In genomic region chr17:29213381-29214192, GRCm38 (mm10) we compare ENCODE assay signal across 9 mouse cellular contexts. TPM values are rescaled to one million over a fixed set of nuclear protein-coding genes. Genes with fewer than 3 reads are reported as not detected.
DNase-seq lines count a peak whose midpoint lies in the region; ATAC-seq lines count a peak whose summit lies in the region.
"Had no signal": no experiment of that assay in that cellular context is flagged by ENCODE, and none has a peak within 500 bp of the region (broad histone marks: within the 10 kb centered on the region; RNA-seq: fewer than 3 reads in every experiment).

No protein-coding gene starts in this region.

- peak overlapping the region; percentile 11; the same call in 1 of the 2 replicates for H3K4me2 ChIP-seq in embryonic facial prominence, embryonic 14.5 days (ENCODE audit: low read depth, low read length)
- H3K4me2 ChIP-seq in midbrain, embryonic 16.5 days (ENCODE audit: low read length), result peak overlapping the region; percentile 40
- H3K4me2 ChIP-seq: liver, embryonic 13.5 days had no signal

- 11% methylated on average over 12 of the region's 12 CpGs for WGBS in embryonic facial prominence, embryonic 14.5 days
- WGBS in midbrain, embryonic 16.5 days, result 1% methylated on average over 12 of the region's 12 CpGs

- DNase-seq in R1 (ENCODE audit: low read depth, low spot score), result peak; percentile 98
- peak; percentile 61 for DNase-seq in embryonic facial prominence, embryonic 14.5 days (ENCODE audit: low spot score)
- DNase-seq in induced T-regulatory cell, adult 2 months (ENCODE audit: low read depth), result peak; percentile 49
- no peak for DNase-seq in heart, postnatal 25 days (ENCODE audit: low spot score)
- no peak for DNase-seq in spleen, adult 18-20 months
- DNase-seq in urinary bladder, postnatal 25 days (ENCODE audit: low spot score), result no peak
- DNase-seq: gastrocnemius, postnatal 36 days; liver, embryonic 13.5 days had no signal

- H3K36me3 ChIP-seq in embryonic facial prominence, embryonic 14.5 days (ENCODE audit: control insufficient read depth, insufficient read depth, low read length), result no peaks in the 10 kb centered on the region
- H3K36me3 ChIP-seq in midbrain, embryonic 16.5 days (ENCODE audit: control insufficient read depth, insufficient read depth, low read length), result no peaks in the 10 kb centered on the region
- H3K36me3 ChIP-seq: liver, embryonic 13.5 days had no signal

- H3K9me3 ChIP-seq in embryonic facial prominence, embryonic 14.5 days (ENCODE audit: control insufficient read depth, low read length), result no peaks in the 10 kb centered on the region
- H3K9me3 ChIP-seq in midbrain, embryonic 16.5 days (replicated peaks; ENCODE audit: control insufficient read depth, low read length, poor library complexity, severe bottlenecking), result no peaks in the 10 kb centered on the region
- H3K9me3 ChIP-seq: liver, embryonic 13.5 days had no signal

- H3K27ac ChIP-seq in embryonic facial prominence, embryonic 14.5 days (replicated peaks; ENCODE audit: low read depth, low read length), result no peak overlapping the region
- peak overlapping the region; percentile 78 for H3K27ac ChIP-seq in midbrain, embryonic 16.5 days (ENCODE audit: low read length)
- H3K27ac ChIP-seq: liver, embryonic 13.5 days had no signal

- H3K4me1 ChIP-seq in embryonic facial prominence, embryonic 14.5 days (ENCODE audit: control insufficient read depth, insufficient read depth, low read length), result peaks cover 13% of the 10 kb centered on the region; the same call in 1 of the 2 replicates
- H3K4me1 ChIP-seq in midbrain, embryonic 16.5 days (ENCODE audit: control insufficient read depth, insufficient read depth, low read length), result peaks cover 33% of the 10 kb centered on the region
- H3K4me1 ChIP-seq: liver, embryonic 13.5 days had no signal

- intact Hi-C loops in heart, postnatal 25 days (cut with DNase I), result no loop called here

- H3K4me3 ChIP-seq in embryonic facial prominence, embryonic 14.5 days (ENCODE audit: low read depth, low read length), result no peak overlapping the region
- no peak overlapping the region for H3K4me3 ChIP-seq in midbrain, embryonic 16.5 days (ENCODE audit: low read depth, low read length)
- H3K4me3 ChIP-seq: liver, embryonic 13.5 days had no signal

- peaks cover 7% of the 10 kb centered on the region; the same call in 1 of the 2 replicates for H3K27me3 ChIP-seq in embryonic facial prominence, embryonic 14.5 days (replicated peaks; ENCODE audit: control insufficient read depth, insufficient read depth, low read length)
- no peaks in the 10 kb centered on the region for H3K27me3 ChIP-seq in midbrain, embryonic 16.5 days (ENCODE audit: control insufficient read depth, insufficient read depth, low read depth, low read length)

- H3K9ac ChIP-seq in embryonic facial prominence, embryonic 14.5 days (ENCODE audit: low read depth, low read length), result no peak overlapping the region; the same call in 1 of the 2 replicates
- 0 out of 2 replicates have a peak overlapping the region, but pooled peaks have one; percentile 40 for H3K9ac ChIP-seq in midbrain, embryonic 16.5 days (ENCODE audit: low read depth, low read length)
- H3K9ac ChIP-seq: liver, embryonic 13.5 days had no signal

- ATAC-seq in embryonic facial prominence, embryonic 14.5 days (ENCODE audit: low read depth), result 0 out of 2 replicates have a peak, but pooled peaks have one; percentile 9
- peak; percentile 55 for ATAC-seq in midbrain, embryonic 16.5 days

RNA-seq across cellular contexts. Expression of gene Cpne5, which starts 24.4 kb away (rescaled TPM):
- 12.4 and 17.1 TPM in 2 replicates for polyA plus RNA-seq in embryonic facial prominence, embryonic 14.5 days (2014; fragmentation: Nextera tagmentation; extraction: Ambion mirVana)
- 43.6 and 55.8 TPM in 2 replicates for polyA plus RNA-seq in midbrain, embryonic 16.5 days (2015; fragmentation: Nextera tagmentation; extraction: Ambion mirVana)
- 1 to 10 TPM; 5.1 to 5.6 TPM for total RNA-seq in heart, postnatal 25 days (2021)
- total RNA-seq: gastrocnemius, postnatal 36 days had no signal

RNA-seq across cellular contexts. Expression of gene Ppil1, which starts 50.4 kb away (rescaled TPM):
- 108 and 117 TPM in 2 replicates for polyA plus RNA-seq in embryonic facial prominence, embryonic 14.5 days (2014; fragmentation: Nextera tagmentation; extraction: Ambion mirVana)
- 106 and 107 TPM in 2 replicates for polyA plus RNA-seq in midbrain, embryonic 16.5 days (2015; fragmentation: Nextera tagmentation; extraction: Ambion mirVana)
- total RNA-seq in heart, postnatal 25 days (2021), result 10 to 100 TPM; 29.0 to 29.6 TPM

RNA-seq across cellular contexts. Expression of gene BC004004, which starts 55.0 kb away (rescaled TPM):
- 82.1 and 85.6 TPM in 2 replicates for polyA plus RNA-seq in embryonic facial prominence, embryonic 14.5 days (2014; fragmentation: Nextera tagmentation; extraction: Ambion mirVana)
- 125 TPM in 2 replicates for polyA plus RNA-seq in midbrain, embryonic 16.5 days (2015; fragmentation: Nextera tagmentation; extraction: Ambion mirVana)
- 100 to 1,000 TPM; 192 to 222 TPM for total RNA-seq in heart, postnatal 25 days (2021)

Comparison
In these comparisons a context has a peak if more than half of its experiments do, and no peak if none do; other contexts are left out.
1. DNase-seq: peak in R1 (single experiment), embryonic facial prominence, embryonic 14.5 days (single experiment) and induced T-regulatory cell, adult 2 months (single experiment); none in heart, postnatal 25 days (single experiment), spleen, adult 18-20 months (0 of 2) and urinary bladder, postnatal 25 days (single experiment).